Mouse (Mus musculus) hindbrain, embryonic 14.5 days (tissue): Measurements from ENCODE around the gene Chid1. TPM values are rescaled to one million over a fixed set of nuclear protein-coding genes. Genes with fewer than 3 reads are reported as not detected.
A peak's percentile ranks its signal among the peaks of the same experiment; 100 is the strongest.
"Not testable (repeated sequence)": the region's sequence is repeated elsewhere in the genome, so short reads cannot be mapped to it uniquely, and the experiment has no call there.

Source experiments
- ATAC-seq: fragments of 200-750 bp; cut with Nextera tagmentation; 2 replicates; pipeline ENCODE4 v1.8.0; 2017; ENCODE audit warnings: moderate number of reproducible peaks, mild to moderate bottlenecking, moderate TSS enrichment, moderate library complexity; ENCODE audit not compliant: low FRiP score
- DNase-seq: peaks from one replicate; pipeline ENCODE4 v3.0.0-alpha.2; 2015; ENCODE audit warnings: low spot score
- H3K27ac ChIP-seq: fragments of 300-500 bp; sonication (generic); 2 replicates; pipeline ENCODE4 v1.5.1; 2014; ENCODE audit warnings: mild to moderate bottlenecking, moderate library complexity
- H3K27me3 ChIP-seq: fragments of 300-500 bp; sonication (generic); 2 replicates; pipeline ENCODE4 v1.6.1; 2014; ENCODE audit warnings: mild to moderate bottlenecking, low read length, mixed read lengths; ENCODE audit not compliant: control insufficient read depth, insufficient read depth
- H3K36me3 ChIP-seq: fragments of 300-500 bp; sonication (generic); replicated peaks from 2 replicates; pipeline ENCODE4 v1.6.1; 2014; ENCODE audit not compliant: control insufficient read depth, insufficient read depth
- H3K4me1 ChIP-seq: fragments of 300-500 bp; sonication (generic); replicated peaks from 2 replicates; pipeline ENCODE4 v1.6.1; 2014; ENCODE audit warnings: antibody characterized with exemption, low read length, mixed read lengths; ENCODE audit not compliant: control insufficient read depth, insufficient read depth
- H3K4me2 ChIP-seq: fragments of 300-500 bp; sonication (generic); replicated peaks from 2 replicates; pipeline ENCODE4 v1.6.1; 2014; ENCODE audit warnings: mild to moderate bottlenecking, moderate library complexity
- H3K4me3 ChIP-seq: fragments of 300-500 bp; sonication (generic); replicated peaks from 2 replicates; pipeline ENCODE4 v1.5.1; 2014; ENCODE audit warnings: mild to moderate bottlenecking, low read length
- H3K9ac ChIP-seq: fragments of 300-500 bp; sonication (generic); 2 replicates; pipeline ENCODE4 v1.6.1; 2014
- H3K9me3 ChIP-seq: fragments of 300-500 bp; sonication (generic); 2 replicates; pipeline ENCODE4 v1.6.1; 2016; ENCODE audit warnings: low read length; ENCODE audit not compliant: control insufficient read depth
- WGBS: fragments of 180-500 bp; shearing (Covaris S2); extraction: QIAGEN DNeasy Blood & Tissue Kit; methylation state at CpG from one replicate; pipeline ENCODE4 v1.1.7; 2014; 5-methylcytosine and 5-hydroxymethylcytosine counted together
- polyA plus RNA-seq: library from polyadenylated mRNA; unstranded; fragments of >200 nt; fragmentation: Nextera tagmentation; extraction: Ambion mirVana; gene quantifications from 2 replicates; pipeline ENCODE4 v1.2.1, GENCODE M21; 2014

The Chid1 gene
- polyA plus RNA-seq, 1 experiment from 2014 or later = 47.8 TPM

GRCm38 (mm10) chr7:141446374-141446773, 93.3 kb downstream of the Chid1 start:
- not testable (repeated sequence) for H3K9me3 ChIP-seq, H3K9ac ChIP-seq, ATAC-seq, H3K27me3 ChIP-seq, H3K27ac ChIP-seq, DNase-seq
- Histone ChIP-seq H3K36me3 (peaks cover 30% of the 10 kb centered on the region), H3K4me2 (peak overlapping the region; percentile 75; the same call in 1 of the 2 replicates), H3K4me3 (peak overlapping the region; percentile 83; the same call in 1 of the 2 replicates), H3K4me1 (peaks cover 27% of the 10 kb centered on the region)
- 86% methylated on average over 3 of the region's 3 CpGs for WGBS

- H3K4me1 ChIP-seq = peaks cover 27% of the 10 kb centered on the region
- peaks cover 5% of the 10 kb centered on the region for H3K36me3 ChIP-seq
- no peak within 1 kb of the TSS for H3K27ac ChIP-seq
- 0% methylated on average over 25 of the region's 25 CpGs for WGBS
- no peaks in the 10 kb centered on the region for H3K27me3 ChIP-seq
- peak; percentile 39 for DNase-seq
- H3K9ac ChIP-seq = peak within 1 kb of the TSS; percentile 45
- H3K9me3 ChIP-seq = no peaks in the 10 kb centered on the region
- peak within 1 kb of the TSS; percentile 28 for H3K4me3 ChIP-seq
- peak within 1 kb of the TSS; percentile 54 for H3K4me2 ChIP-seq
- no peak for ATAC-seq
These were observed 95.8 kb downstream of the Chid1 start, which contains the start of gene Pidd1 for GRCm38 (mm10) chr7:141443828-141444237. Pidd1 (minus strand) TSS chr7:141444025.

Other genes starting within 250 kb of the Chid1 start
- 0.65 and 0.88 TPM in 2 replicates for gene Drd4, start 247.9 kb downstream of the Chid1 start, polyA plus RNA-seq
- gene Deaf1, start 212.2 kb downstream of the Chid1 start, polyA plus RNA-seq = 187 TPM in 2 replicates
- gene Tmem80, start 212.1 kb downstream of the Chid1 start, polyA plus RNA-seq = 24.7 and 32.6 TPM in 2 replicates
- gene Eps8l2, start 201.0 kb downstream of the Chid1 start, polyA plus RNA-seq = 0.98 and 1.2 TPM in 2 replicates
- 271 and 278 TPM in 2 replicates for gene Taldo1, start 147.7 kb downstream of the Chid1 start, polyA plus RNA-seq
- gene Gatd1, start 125.7 kb downstream of the Chid1 start, polyA plus RNA-seq = 36.9 and 43.4 TPM in 2 replicates
- gene Cend1, start 110.4 kb downstream of the Chid1 start, polyA plus RNA-seq = 46.9 and 50.3 TPM in 2 replicates
- 73.0 and 81.4 TPM in 2 replicates for gene Slc25a22, start 102.0 kb downstream of the Chid1 start, polyA plus RNA-seq
- 3.1 and 4.2 TPM in 2 replicates for gene Pidd1, start 95.8 kb downstream of the Chid1 start, polyA plus RNA-seq
- 669 and 782 TPM in 2 replicates for gene Rplp2, start 92.5 kb downstream of the Chid1 start, polyA plus RNA-seq
- 15.3 and 18.4 TPM in 2 replicates for gene Pnpla2, start 84.7 kb downstream of the Chid1 start, polyA plus RNA-seq
- 3.7 and 8.1 TPM in 2 replicates for gene Cracr2b, start 78.8 kb downstream of the Chid1 start, polyA plus RNA-seq
- gene Cd151, start 72.5 kb downstream of the Chid1 start, polyA plus RNA-seq = 47.0 and 50.4 TPM in 2 replicates
- 81.9 and 93.0 TPM in 2 replicates for gene Polr2l, start 64.7 kb downstream of the Chid1 start, polyA plus RNA-seq
- gene Tspan4, start 64.6 kb downstream of the Chid1 start, polyA plus RNA-seq = 61.0 and 62.2 TPM in 2 replicates
- gene Ap2a2, start 22.3 kb upstream of the Chid1 start, polyA plus RNA-seq = 104 TPM in 2 replicates
- 0.18 and 0.33 TPM in 2 replicates for gene Muc6, start 115.5 kb upstream of the Chid1 start, polyA plus RNA-seq
- gene Muc2, start 150.5 kb upstream of the Chid1 start, polyA plus RNA-seq = 0.36 and 0.72 TPM in 2 replicates
- not detected in 2 replicates for gene Muc5ac, start 249.1 kb upstream of the Chid1 start, polyA plus RNA-seq